Mouse (Mus musculus): ENCODE results near the gene Mab21l2. TPM values are rescaled to one million over a fixed set of nuclear protein-coding genes. Genes with fewer than 3 reads are reported as not detected.

The Mab21l2 gene
- polyA plus RNA-seq, 1 experiment from 2014 or later, result 121 TPM

DNA sequence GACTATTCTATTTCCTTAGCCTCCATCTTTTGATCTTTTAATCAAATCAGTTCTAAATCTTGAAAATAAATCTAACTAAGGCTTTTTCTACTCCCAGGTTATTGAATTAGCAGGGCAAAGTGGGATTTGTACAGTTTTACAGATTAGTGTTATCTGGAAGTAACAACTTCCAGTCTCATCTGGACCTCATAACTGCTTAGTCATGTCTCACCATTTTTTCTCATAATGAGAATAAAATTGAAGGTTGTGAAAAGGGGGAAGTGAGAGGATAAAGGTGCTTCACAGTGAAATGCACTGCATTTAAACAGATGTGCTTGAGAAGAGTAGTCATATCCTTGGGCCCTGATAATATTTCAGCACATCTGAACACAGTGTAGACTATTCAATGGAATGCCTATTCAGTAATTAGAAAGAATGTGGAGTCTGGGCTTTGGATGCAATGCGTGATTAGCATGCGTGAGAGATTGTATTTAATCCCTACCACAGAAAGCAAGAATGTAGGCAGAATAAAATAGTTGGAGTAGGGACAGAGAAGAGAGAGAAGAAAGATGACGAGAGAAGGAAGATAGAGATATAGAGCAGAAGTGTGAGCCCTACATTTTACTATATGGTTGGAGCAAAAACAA is 25.4 kb downstream of the Mab21l2 start:
- 87% methylated on average over 3 of the region's 3 CpGs for WGBS
- no peak for DNase-seq (ENCODE audit: low spot score)
- no peak overlapping the region for H3K27ac ChIP-seq

DNA sequence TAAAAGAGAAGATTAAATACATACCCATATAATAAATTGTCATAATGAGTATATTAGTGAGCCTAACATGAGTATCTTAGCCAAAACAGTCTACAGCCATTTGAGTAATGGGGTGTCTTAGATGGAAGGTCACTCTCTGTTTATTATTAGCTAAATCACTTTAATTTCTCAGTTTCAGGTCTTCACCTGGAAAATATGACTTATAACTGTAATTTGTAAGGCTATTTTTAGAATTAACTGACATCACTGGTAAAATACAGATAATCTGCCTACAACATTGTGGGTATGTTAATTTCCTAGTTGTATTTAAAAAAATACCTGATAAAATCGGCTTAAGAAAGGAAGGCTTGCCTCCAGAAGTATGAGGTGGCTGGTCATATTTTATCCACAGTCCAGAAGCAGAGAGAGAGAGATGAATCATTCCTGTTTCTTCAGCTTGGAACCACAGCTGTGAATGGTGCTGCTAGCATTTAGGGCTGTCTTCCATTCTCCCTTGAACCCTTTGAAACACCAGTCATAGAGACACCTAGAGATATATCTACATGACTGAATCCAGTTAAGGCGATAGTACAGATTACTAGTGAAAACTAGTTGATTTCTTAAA is 29.8 kb downstream of the Mab21l2 start:
- H3K27ac ChIP-seq, result no peak overlapping the region
- no peaks in the 10 kb centered on the region for H3K4me1 ChIP-seq (replicated peaks)
- 87% methylated on average over 2 of the region's 2 CpGs for WGBS
- H3K36me3 ChIP-seq, result no peaks in the 10 kb centered on the region
- H3K4me3 ChIP-seq, result no peak overlapping the region
- no peak for DNase-seq (ENCODE audit: low spot score)
- H3K9me3 ChIP-seq, result no peaks in the 10 kb centered on the region
- H3K27me3 ChIP-seq (ENCODE audit: insufficient read depth, poor library complexity, severe bottlenecking), result no peaks in the 10 kb centered on the region

More for the DNA sequence above, 25.4 kb downstream of the Mab21l2 start:
- H3K27me3 ChIP-seq (ENCODE audit: insufficient read depth, poor library complexity, severe bottlenecking), result no peaks in the 10 kb centered on the region
- H3K9me3 ChIP-seq, result no peaks in the 10 kb centered on the region
- no peaks in the 10 kb centered on the region for H3K4me1 ChIP-seq (replicated peaks)
- no peaks in the 10 kb centered on the region for H3K36me3 ChIP-seq
- H3K4me3 ChIP-seq, result no peak overlapping the region

DNA sequence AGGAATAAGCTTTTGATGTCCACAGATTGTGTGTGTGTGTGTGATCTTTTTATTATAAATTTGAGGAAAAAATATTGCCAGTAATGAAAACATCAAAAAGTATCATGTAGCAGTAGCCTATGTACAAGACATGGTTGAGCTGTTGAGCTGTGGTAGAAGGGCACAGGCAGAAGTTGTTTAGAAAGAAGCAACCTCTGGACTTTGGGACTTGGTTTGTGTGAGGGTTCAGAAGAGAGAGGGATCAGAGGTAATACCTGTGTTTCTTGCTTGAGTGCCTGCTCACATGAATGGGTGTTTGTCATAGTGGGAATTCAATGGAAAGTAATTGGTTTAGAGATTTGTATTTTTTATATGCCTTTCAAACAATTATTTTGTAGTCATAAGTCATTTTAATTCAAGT is 47.8 kb downstream of the Mab21l2 start:
- DNase-seq (ENCODE audit: low spot score), result no peak
- Histone ChIP-seq H3K4me3 (no peak overlapping the region), H3K9me3 (no peaks in the 10 kb centered on the region), H3K27me3 (ENCODE audit: insufficient read depth, poor library complexity, severe bottlenecking) (no peaks in the 10 kb centered on the region), H3K27ac (no peak overlapping the region), H3K36me3 (no peaks in the 10 kb centered on the region), H3K4me1 (replicated peaks) (no peaks in the 10 kb centered on the region)
